Mouse (Mus musculus) cerebellum, adult 9-10 months (tissue): ENCODE data around the gene Wsb1.
"Not testable (repeated sequence)": the region's sequence is repeated elsewhere in the genome, so short reads cannot be mapped to it uniquely, and the experiment has no call there.

Source experiments
- DNase-seq: peaks from one replicate; pipeline ENCODE4 v3.0.0; 2022

Wsb1 gene

GRCm38 (mm10) chr11:79260126-79260525, 5.7 kb upstream of the Wsb1 start:
- DNase-seq: not testable (repeated sequence)

GRCm38 (mm10) chr11:79258738-79259137, 4.3 kb upstream of the Wsb1 start:
- DNase-seq: no peak

- DNase-seq: peak; percentile 44
These were observed 705 bp downstream of the Wsb1 start for GRCm38 (mm10) chr11:79253542-79254390.

GRCm38 (mm10) chr11:79252881-79253541, 1.5 kb downstream of the Wsb1 start:
- DNase-seq: no peak

- DNase-seq: no peak
These were observed 15.4 kb downstream of the Wsb1 start for GRCm38 (mm10) chr11:79239024-79239423.

- no peak for DNase-seq
These were observed 16.1 kb downstream of the Wsb1 start for GRCm38 (mm10) chr11:79238398-79238752.

- DNase-seq: no peak
These were observed 16.6 kb downstream of the Wsb1 start for GRCm38 (mm10) chr11:79237644-79238397.

- no peak for DNase-seq
These were observed 24.3 kb downstream of the Wsb1 start for GRCm38 (mm10) chr11:79230251-79230570.

- peak; percentile 79 for DNase-seq
These were observed 24.8 kb downstream of the Wsb1 start for GRCm38 (mm10) chr11:79229561-79230250.

- DNase-seq: no peak
These were observed 25.4 kb downstream of the Wsb1 start for GRCm38 (mm10) chr11:79229057-79229504.

- DNase-seq: no peak
These were observed 26.4 kb downstream of the Wsb1 start for GRCm38 (mm10) chr11:79228089-79228488.

GRCm38 (mm10) chr11:79225371-79226155, 28.9 kb downstream of the Wsb1 start:
- DNase-seq: no peak

GRCm38 (mm10) chr11:79224562-79225280, 29.8 kb downstream of the Wsb1 start:
- peak; percentile 91 for DNase-seq

- peak; percentile 26 for DNase-seq
These were observed 31.1 kb downstream of the Wsb1 start for GRCm38 (mm10) chr11:79223420-79223819.

GRCm38 (mm10) chr11:79222661-79223060, 31.8 kb downstream of the Wsb1 start:
- DNase-seq: no peak

GRCm38 (mm10) chr11:79221641-79222040, 32.8 kb downstream of the Wsb1 start:
- no peak for DNase-seq

- no peak for DNase-seq
These were observed 35.4 kb downstream of the Wsb1 start for GRCm38 (mm10) chr11:79218936-79219626.

- DNase-seq: no peak
These were observed 36.4 kb downstream of the Wsb1 start for GRCm38 (mm10) chr11:79218061-79218460.

- no peak for DNase-seq
These were observed 37.3 kb downstream of the Wsb1 start for GRCm38 (mm10) chr11:79217133-79217532.

GRCm38 (mm10) chr11:79215539-79215938, 38.9 kb downstream of the Wsb1 start:
- no peak for DNase-seq

- DNase-seq: peak; percentile 87
These were observed 40.5 kb downstream of the Wsb1 start for GRCm38 (mm10) chr11:79214015-79214418.
